Mouse (Mus musculus) hindbrain, embryonic 12.5 days (tissue): ENCODE results near the gene Myl10. TPM values are rescaled to one million over a fixed set of nuclear protein-coding genes. Genes with fewer than 3 reads are reported as not detected.
"Not testable (repeated sequence)": the region's sequence is repeated elsewhere in the genome, so short reads cannot be mapped to it uniquely, and the experiment has no call there.

Experiments used
- ATAC-seq: fragments of 200-750 bp; cut with Nextera tagmentation; 2 replicates; pipeline ENCODE4 v1.8.0; 2017; ENCODE audit warnings: moderate TSS enrichment; ENCODE audit not compliant: low FRiP score
- H3K27ac ChIP-seq: fragments of 300-500 bp; sonication (generic); 2 replicates; pipeline ENCODE4 v1.5.1; 2016; ENCODE audit warnings: mild to moderate bottlenecking
- H3K27me3 ChIP-seq: fragments of 300-500 bp; sonication (generic); 2 replicates; pipeline ENCODE4 v1.6.1; 2016; ENCODE audit warnings: mild to moderate bottlenecking
- H3K36me3 ChIP-seq: fragments of 300-500 bp; sonication (generic); 2 replicates; pipeline ENCODE4 v1.6.1; 2016; ENCODE audit warnings: mild to moderate bottlenecking
- H3K4me1 ChIP-seq: fragments of 300-500 bp; sonication (generic); 2 replicates; pipeline ENCODE4 v1.6.1; 2016
- H3K4me2 ChIP-seq: fragments of 300-500 bp; sonication (generic); replicated peaks from 2 replicates; pipeline ENCODE4 v1.6.1; 2016; ENCODE audit warnings: mild to moderate bottlenecking
- H3K4me3 ChIP-seq: fragments of 300-500 bp; sonication (generic); 2 replicates; pipeline ENCODE4 v1.5.1; 2016; ENCODE audit warnings: mild to moderate bottlenecking
- H3K9ac ChIP-seq: fragments of 300-500 bp; sonication (generic); 2 replicates; pipeline ENCODE4 v1.6.1; 2016; ENCODE audit warnings: mild to moderate bottlenecking, moderate library complexity
- H3K9me3 ChIP-seq: fragments of 300-500 bp; sonication (generic); replicated peaks from 2 replicates; pipeline ENCODE4 v1.6.1; 2016; ENCODE audit warnings: mild to moderate bottlenecking
- WGBS: fragments of 180-500 bp; shearing (Covaris S2); methylation state at CpG from one replicate; pipeline ENCODE4 v1.1.7; 2016; 5-methylcytosine and 5-hydroxymethylcytosine counted together
- polyA plus RNA-seq: library from polyadenylated mRNA; unstranded; fragments of >200 nt; fragmentation: Nextera tagmentation; extraction: Ambion mirVana; gene quantifications from 2 replicates; pipeline ENCODE4 v1.2.1, GENCODE M21; 2016

Gene Myl10
- polyA plus RNA-seq, 1 experiment from 2014 or later, result not detected

DNA sequence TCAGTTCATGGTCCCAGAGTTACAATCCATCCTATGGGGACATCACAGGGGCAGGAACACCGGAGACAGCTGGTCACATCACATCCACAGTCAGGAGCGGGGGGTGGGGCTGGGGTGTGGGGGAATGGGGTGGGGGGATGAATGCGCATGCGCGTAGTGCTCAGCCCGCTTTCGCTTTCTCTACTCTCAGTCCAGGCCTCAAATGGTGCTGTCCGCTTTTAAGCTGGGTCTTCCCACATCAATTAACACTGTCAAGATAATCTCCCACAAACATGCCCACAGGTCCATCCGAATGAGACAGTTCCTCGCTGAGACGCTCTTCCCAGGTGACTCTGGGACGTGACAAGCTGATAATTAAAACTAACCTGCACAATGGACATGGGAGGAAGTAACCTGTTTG lies 15.2 kb downstream of the Myl10 start:
- WGBS, result 81% methylated on average over 12 of the region's 12 CpGs

DNA sequence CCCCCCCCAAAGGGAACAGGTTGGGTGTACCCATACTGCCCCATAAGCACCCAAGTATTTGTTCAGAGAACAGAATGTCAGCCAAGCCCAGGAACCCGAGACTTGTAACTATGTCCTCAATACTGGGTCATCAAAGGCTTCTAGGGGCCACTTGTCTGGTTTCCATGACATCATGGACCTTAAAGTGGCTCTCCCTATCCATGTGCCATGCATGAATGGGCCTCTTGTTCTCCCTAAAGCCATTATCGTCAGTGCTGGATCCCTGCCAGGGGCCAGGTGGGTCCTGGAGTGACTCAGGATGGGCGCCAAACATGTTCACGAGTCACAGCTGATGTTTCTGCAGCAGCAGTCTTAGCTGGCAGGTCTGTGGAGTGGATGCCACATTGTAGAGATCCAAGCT lies 17.8 kb downstream of the Myl10 start:
- no peak overlapping the region for H3K4me2 ChIP-seq
- WGBS, result 53% methylated on average over 4 of the region's 4 CpGs
- H3K9me3 ChIP-seq, result 0 out of 2 replicates have a peak, but pooled peaks cover under 1% of the 10 kb centered on the region
- H3K4me3 ChIP-seq, result no peak overlapping the region
- no peak overlapping the region for H3K9ac ChIP-seq
- ATAC-seq, result no peak
- H3K27me3 ChIP-seq, result no peaks in the 10 kb centered on the region
- no peak overlapping the region for H3K27ac ChIP-seq
- H3K36me3 ChIP-seq, result no peaks in the 10 kb centered on the region
- H3K4me1 ChIP-seq, result peaks cover 15% of the 10 kb centered on the region

More for the DNA sequence above, 15.2 kb downstream of the Myl10 start:
- no peak overlapping the region for H3K4me2 ChIP-seq
- H3K9me3 ChIP-seq, result 0 out of 2 replicates have a peak, but pooled peaks cover 3% of the 10 kb centered on the region
- no peak overlapping the region for H3K27ac ChIP-seq
- H3K4me1 ChIP-seq, result peaks cover 11% of the 10 kb centered on the region; the same call in 1 of the 2 replicates
- H3K36me3 ChIP-seq, result no peaks in the 10 kb centered on the region
- H3K4me3 ChIP-seq, result no peak overlapping the region
- no peak for ATAC-seq
- H3K27me3 ChIP-seq, result no peaks in the 10 kb centered on the region
- H3K9ac ChIP-seq, result no peak overlapping the region

DNA sequence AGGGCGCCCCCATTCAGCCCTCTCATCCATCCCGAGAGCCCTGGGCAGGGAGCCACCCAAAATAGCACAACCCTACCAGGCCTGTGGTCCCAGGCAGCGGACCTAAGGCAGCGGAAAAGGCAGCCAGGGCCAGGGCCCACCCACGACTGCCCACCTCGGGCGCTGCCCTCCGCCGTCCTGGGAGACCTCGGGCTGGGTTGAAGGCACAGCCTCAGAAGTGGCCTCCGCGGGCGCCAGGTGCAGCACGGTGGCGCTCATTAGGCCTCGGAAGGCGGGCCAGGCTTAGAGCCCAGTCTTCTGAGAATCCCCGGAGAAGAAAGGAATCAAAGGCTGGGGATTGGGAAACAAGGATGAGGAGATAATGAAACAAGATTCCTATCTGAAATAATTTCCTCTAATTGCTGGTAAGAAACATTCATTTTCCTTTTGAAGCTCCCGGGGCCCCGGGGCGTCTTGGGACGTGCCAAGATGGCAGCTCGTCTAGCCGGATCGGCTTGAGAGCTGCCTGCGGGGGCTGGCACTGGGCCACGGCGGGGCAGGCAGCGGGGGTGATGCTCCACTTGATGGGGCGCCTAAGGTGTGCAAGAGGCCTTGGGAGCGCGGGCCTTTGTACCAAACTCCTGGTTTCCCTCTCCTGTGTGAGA lies 21.4 kb downstream of the Myl10 start:
- no peaks in the 10 kb centered on the region; the same call in 1 of the 2 replicates for H3K27me3 ChIP-seq
- peak overlapping the region; percentile 28 for H3K4me2 ChIP-seq
- 28% methylated on average over 32 of the region's 32 CpGs for WGBS
- H3K9ac ChIP-seq, result no peak overlapping the region
- H3K9me3 ChIP-seq, result no peaks in the 10 kb centered on the region
- no peaks in the 10 kb centered on the region for H3K36me3 ChIP-seq
- ATAC-seq, result no peak
- H3K4me3 ChIP-seq, result no peak overlapping the region
- 0 out of 2 replicates have a peak overlapping the region, but pooled peaks have one; percentile 44 for H3K27ac ChIP-seq
- peaks cover 17% of the 10 kb centered on the region; the same call in 1 of the 2 replicates for H3K4me1 ChIP-seq

DNA sequence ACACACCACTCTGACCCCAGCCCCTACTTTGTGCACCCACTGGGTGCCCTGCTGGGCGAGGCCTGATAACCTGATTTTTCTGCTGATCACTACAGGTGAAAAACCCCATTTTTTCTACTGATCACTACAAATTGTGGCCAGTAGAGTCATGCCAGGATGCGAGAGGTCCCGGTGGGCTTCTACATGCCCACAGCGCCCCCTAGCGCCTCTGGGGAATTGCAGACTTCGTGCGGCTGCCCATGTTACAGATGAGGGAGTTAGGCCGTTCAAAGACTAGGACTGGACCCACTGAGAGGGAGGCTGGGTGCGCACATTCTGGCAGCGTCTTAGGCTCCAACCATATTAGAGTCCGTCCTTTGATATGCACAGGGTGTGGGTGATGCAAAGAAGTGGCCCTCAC lies 21.9 kb downstream of the Myl10 start:
- peak overlapping the region; percentile 28 for H3K4me2 ChIP-seq
- no peaks in the 10 kb centered on the region for H3K9me3 ChIP-seq
- WGBS, result 29% methylated on average over 11 of the region's 11 CpGs
- H3K27me3 ChIP-seq, result no peaks in the 10 kb centered on the region; the same call in 1 of the 2 replicates
- 0 out of 2 replicates have a peak overlapping the region, but pooled peaks have one; percentile 44 for H3K27ac ChIP-seq
- peaks cover 17% of the 10 kb centered on the region; the same call in 1 of the 2 replicates for H3K4me1 ChIP-seq
- H3K9ac ChIP-seq, result no peak overlapping the region
- no peaks in the 10 kb centered on the region for H3K36me3 ChIP-seq
- ATAC-seq, result no peak
- no peak overlapping the region for H3K4me3 ChIP-seq

DNA sequence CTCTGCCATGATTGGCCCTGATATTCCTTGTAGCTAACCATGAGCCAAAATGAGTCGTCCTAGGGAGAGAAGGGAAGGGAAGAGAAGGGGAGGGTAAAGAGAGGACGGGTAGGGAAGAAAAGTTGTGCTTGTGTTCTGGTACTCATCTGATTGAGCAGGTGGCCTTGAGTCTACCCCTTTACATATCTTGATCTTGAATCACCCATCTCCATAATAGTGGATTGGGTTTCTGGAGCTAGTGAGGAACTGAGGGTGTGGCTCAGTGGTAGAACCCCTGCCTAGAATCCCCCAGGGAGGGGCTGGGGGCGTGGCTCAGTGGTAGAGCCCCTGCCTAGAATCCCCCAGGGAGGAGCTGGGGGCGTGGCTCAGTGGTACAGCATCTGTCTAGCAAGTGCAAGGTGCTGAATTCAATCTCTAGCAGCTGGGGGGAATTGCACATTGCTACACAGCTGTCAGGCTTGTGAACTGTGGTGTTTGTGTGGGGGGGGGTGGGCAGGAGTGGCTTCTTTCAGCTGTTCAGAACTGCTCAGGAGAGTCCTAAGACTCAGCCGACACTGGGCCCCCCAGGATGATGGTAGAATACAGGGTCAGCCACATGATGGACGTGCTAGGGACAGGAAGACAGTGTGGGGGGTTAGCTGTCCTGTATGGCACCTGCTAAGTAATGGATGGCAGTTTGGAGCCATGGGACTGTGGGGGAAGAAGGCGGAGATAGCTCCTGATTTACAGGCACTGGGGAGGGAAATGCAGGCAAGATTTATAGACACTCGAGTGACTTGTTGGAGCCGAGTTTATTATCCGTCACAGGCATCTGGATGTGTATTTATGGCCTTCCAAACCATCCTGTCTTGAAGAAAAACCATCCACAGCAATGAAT lies 24.0 kb downstream of the Myl10 start:
- no peak for ATAC-seq
- H3K27ac ChIP-seq, result no peak overlapping the region
- H3K9ac ChIP-seq, result no peak overlapping the region
- H3K4me3 ChIP-seq, result no peak overlapping the region
- H3K36me3 ChIP-seq, result no peaks in the 10 kb centered on the region
- 61% methylated on average over 10 of the region's 10 CpGs for WGBS
- no peaks in the 10 kb centered on the region; the same call in 1 of the 2 replicates for H3K27me3 ChIP-seq
- H3K4me1 ChIP-seq, result peaks cover 9% of the 10 kb centered on the region; the same call in 1 of the 2 replicates
- H3K4me2 ChIP-seq, result no peak overlapping the region
- H3K9me3 ChIP-seq, result no peaks in the 10 kb centered on the region

DNA sequence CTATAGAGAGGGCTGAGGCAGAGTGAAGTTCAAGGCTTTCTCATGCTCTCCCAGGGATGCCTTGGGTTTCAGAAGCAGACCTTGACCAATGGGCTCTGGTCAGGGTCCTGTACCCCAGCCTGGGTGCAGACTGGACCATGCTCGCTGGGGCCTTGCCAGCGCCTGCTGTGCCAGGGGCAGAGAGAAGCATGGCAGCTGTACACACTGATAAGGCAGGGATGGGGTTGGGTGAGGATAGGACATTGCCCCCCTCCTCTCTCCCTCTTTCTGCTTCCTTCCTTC lies 24.6 kb downstream of the Myl10 start:
- no peak overlapping the region for H3K9ac ChIP-seq
- H3K4me2 ChIP-seq, result no peak overlapping the region
- no peak overlapping the region for H3K4me3 ChIP-seq
- H3K27ac ChIP-seq, result no peak overlapping the region
- H3K27me3 ChIP-seq, result no peaks in the 10 kb centered on the region; the same call in 1 of the 2 replicates
- no peaks in the 10 kb centered on the region for H3K9me3 ChIP-seq
- no peak for ATAC-seq
- H3K36me3 ChIP-seq, result no peaks in the 10 kb centered on the region
- peaks cover 9% of the 10 kb centered on the region; the same call in 1 of the 2 replicates for H3K4me1 ChIP-seq
- 92% methylated on average over 2 of the region's 2 CpGs for WGBS

DNA sequence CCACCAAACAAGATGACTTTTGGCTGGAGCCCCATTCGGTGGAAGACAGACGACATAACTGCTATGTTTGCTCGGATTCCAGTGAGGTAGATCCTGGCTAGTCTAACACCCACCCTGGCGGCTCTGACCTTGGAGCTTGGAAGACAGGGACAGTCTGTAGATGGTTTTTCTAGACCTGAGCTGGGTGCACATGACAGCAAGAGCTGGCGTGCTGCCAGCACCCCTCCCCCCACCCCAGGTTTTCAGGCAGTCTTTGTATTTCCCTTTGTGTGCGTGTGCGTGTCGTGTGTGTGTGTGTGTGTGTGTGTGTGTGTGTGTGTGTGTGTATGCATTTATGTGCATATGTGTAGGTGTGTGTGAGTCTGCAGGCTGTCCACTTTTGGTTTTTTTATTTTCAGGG lies 25.7 kb downstream of the Myl10 start:
- Histone ChIP-seq H3K4me3 (no peak overlapping the region), H3K4me2 (no peak overlapping the region), H3K36me3 (no peaks in the 10 kb centered on the region), H3K9me3 (no peaks in the 10 kb centered on the region), H3K4me1 (peaks cover 9% of the 10 kb centered on the region; the same call in 1 of the 2 replicates), H3K27ac (no peak overlapping the region), H3K9ac (no peak overlapping the region), H3K27me3 (no peaks in the 10 kb centered on the region; the same call in 1 of the 2 replicates)
- WGBS, result 67% methylated on average over 8 of the region's 8 CpGs
- ATAC-seq, result no peak

DNA sequence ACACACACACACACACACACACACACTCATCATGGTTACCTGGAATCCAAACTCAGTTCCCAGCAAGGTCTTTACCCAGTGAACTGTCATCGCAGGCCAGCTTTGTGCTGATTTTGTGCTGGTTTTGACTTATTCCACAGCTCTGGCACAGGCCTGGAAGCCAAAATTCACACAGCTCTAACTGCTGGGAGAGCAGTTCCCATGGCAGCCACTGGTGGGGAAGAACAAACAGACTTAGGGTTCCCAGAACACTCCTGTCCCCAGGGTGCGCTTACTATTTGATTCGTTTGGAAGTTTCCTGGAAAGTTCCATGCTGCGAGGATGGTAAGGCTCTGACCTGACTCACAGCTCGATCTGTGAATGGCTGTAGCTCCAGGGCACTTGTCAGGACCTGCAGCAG lies 28.6 kb downstream of the Myl10 start:
- no peaks in the 10 kb centered on the region for H3K36me3 ChIP-seq
- H3K4me2 ChIP-seq, result no peak overlapping the region
- no peak overlapping the region for H3K9ac ChIP-seq
- H3K9me3 ChIP-seq, result no peaks in the 10 kb centered on the region
- no peak for ATAC-seq
- H3K4me1 ChIP-seq, result 0 out of 2 replicates have a peak, but pooled peaks cover 5% of the 10 kb centered on the region
- no peak overlapping the region for H3K27ac ChIP-seq
- H3K27me3 ChIP-seq, result no peaks in the 10 kb centered on the region; the same call in 1 of the 2 replicates
- H3K4me3 ChIP-seq, result no peak overlapping the region
- 83% methylated on average over 5 of the region's 5 CpGs for WGBS

DNA sequence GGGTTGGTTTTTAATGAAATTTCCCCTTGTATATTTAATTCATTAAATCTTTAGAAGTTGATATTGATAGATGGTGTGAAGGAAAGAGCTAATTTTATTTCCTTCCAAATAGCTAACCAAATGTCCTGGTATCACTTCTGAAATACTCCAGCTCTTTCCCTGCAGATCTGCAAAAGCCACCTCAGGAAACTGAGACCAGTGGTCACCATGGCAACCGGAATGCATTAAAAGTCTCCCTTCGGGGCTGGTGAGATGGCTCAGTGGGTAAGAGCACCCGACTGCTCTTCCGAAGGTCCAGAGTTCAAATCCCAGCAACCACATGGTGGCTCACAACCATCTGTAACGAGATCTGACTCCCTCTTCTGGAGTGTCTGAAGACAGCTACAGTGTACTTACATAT lies 33.3 kb downstream of the Myl10 start:
- H3K36me3 ChIP-seq, ATAC-seq, H3K27me3 ChIP-seq, H3K27ac ChIP-seq, H3K4me1 ChIP-seq, H3K4me2 ChIP-seq, H3K9ac ChIP-seq, H3K4me3 ChIP-seq: not testable (repeated sequence)
- H3K9me3 ChIP-seq, result peaks cover 11% of the 10 kb centered on the region
- 86% methylated on average over 5 of the region's 5 CpGs for WGBS

DNA sequence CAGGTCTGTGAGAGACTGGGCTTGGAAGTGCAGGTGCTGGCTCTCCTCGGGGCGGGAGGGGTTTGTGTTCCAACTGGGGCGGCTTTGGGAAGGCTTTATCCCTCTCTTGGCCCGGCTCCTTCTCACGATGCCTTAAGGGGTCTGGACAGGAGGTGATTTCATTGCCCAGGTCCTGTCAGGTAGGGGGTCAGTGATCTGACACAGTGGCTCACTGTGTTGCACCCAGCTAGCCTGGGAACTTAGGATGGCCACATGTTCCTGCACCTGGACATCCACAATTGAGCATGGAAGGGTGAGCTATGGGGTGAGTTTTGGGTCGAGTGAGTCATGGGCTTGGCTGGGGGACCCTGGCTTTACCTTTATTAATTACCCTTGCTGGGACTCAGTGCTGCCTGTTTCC lies 46.0 kb downstream of the Myl10 start:
- H3K4me3 ChIP-seq, result no peak overlapping the region
- H3K9ac ChIP-seq, result no peak overlapping the region
- WGBS, result 72% methylated on average over 6 of the region's 6 CpGs
- 0 out of 2 replicates have a peak, but pooled peaks cover 3% of the 10 kb centered on the region for H3K4me1 ChIP-seq
- no peak overlapping the region for H3K27ac ChIP-seq
- no peaks in the 10 kb centered on the region for H3K36me3 ChIP-seq
- no peaks in the 10 kb centered on the region for H3K9me3 ChIP-seq
- ATAC-seq, result no peak
- no peak overlapping the region for H3K4me2 ChIP-seq
- H3K27me3 ChIP-seq, result no peaks in the 10 kb centered on the region

DNA sequence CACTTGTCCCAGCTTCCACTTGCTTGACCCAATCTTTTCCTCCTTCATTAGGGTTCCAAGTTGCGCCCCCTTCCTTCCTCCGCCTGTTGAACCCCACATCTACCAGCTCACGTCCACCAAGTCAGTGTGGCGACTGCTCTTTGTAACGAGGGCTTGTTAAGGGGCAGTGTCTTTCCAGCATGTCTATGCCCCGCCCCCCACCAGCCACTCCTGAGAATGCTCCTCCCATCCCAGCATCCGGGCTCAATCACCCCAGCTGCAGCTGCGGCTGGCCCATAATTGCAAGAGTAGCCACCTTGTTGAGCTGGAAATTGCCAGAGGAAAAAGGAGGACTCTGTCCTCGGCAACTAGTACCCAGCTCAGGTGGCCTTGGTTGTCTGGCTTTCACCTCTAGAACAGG lies 53.6 kb downstream of the Myl10 start:
- H3K9me3 ChIP-seq, result peaks cover 18% of the 10 kb centered on the region
- WGBS, result 84% methylated on average over 9 of the region's 9 CpGs
- H3K36me3 ChIP-seq, result peaks cover 21% of the 10 kb centered on the region
- H3K4me3 ChIP-seq, result no peak overlapping the region
- H3K27ac ChIP-seq, result no peak overlapping the region
- no peak overlapping the region for H3K4me2 ChIP-seq
- H3K9ac ChIP-seq, result no peak overlapping the region
- 0 out of 2 replicates have a peak, but pooled peaks cover 3% of the 10 kb centered on the region for H3K4me1 ChIP-seq
- H3K27me3 ChIP-seq, result no peaks in the 10 kb centered on the region
- ATAC-seq, result no peak
